Mouse (Mus musculus) liver, adult (tissue): Measurements from ENCODE around the gene Spata48.

Experiments used
- GATA4 ChIP-seq: IDR thresholded peaks from 2 replicates; pipeline ENCODE4 v1.6.1; 2014; ENCODE audit warnings: mild to moderate bottlenecking, low read length; ENCODE audit not compliant: insufficient replicate concordance

Gene Spata48

GRCm38 (mm10) chr11:11461635-11462560 lies at the start of gene Spata48, which contains the start of gene Zpbp:
Gene Spata48, plus strand, starts transcription at chr11:11462094.
Gene Zpbp, minus strand, starts transcription at chr11:11462408.
- no peak for TF ChIP-seq GATA4

GRCm38 (mm10) chr11:11414188-11414587 lies 47.7 kb upstream of the Spata48 start:
- TF ChIP-seq GATA4: no peak

- TF ChIP-seq GATA4: no peak
Measured at GRCm38 (mm10) chr11:11417356-11417755, 44.5 kb upstream of the Spata48 start.

GRCm38 (mm10) chr11:11455037-11455436 lies 6.9 kb upstream of the Spata48 start:
- TF ChIP-seq GATA4: no peak

- TF ChIP-seq GATA4: no peak
Measured at GRCm38 (mm10) chr11:11462561-11462890, 632 bp downstream of the Spata48 start.

GRCm38 (mm10) chr11:11468924-11469323 lies 7.0 kb downstream of the Spata48 start:
- TF ChIP-seq GATA4: no peak

- no peak for TF ChIP-seq GATA4
Measured at GRCm38 (mm10) chr11:11484378-11484777, 22.5 kb downstream of the Spata48 start.

- TF ChIP-seq GATA4: no peak
Measured at GRCm38 (mm10) chr11:11492044-11492443, 30.1 kb downstream of the Spata48 start.

GRCm38 (mm10) chr11:11495697-11496096 lies 33.8 kb downstream of the Spata48 start:
- TF ChIP-seq GATA4: no peak

GRCm38 (mm10) chr11:11499944-11500343 lies 38.0 kb downstream of the Spata48 start:
- no peak for TF ChIP-seq GATA4

- no peak for TF ChIP-seq GATA4
Measured at GRCm38 (mm10) chr11:11506187-11506586, 44.3 kb downstream of the Spata48 start.

GRCm38 (mm10) chr11:11509413-11509812 lies 47.5 kb downstream of the Spata48 start:
- TF ChIP-seq GATA4: no peak

- TF ChIP-seq GATA4: no peak
Measured at GRCm38 (mm10) chr11:11512056-11512455, 50.2 kb downstream of the Spata48 start.

GRCm38 (mm10) chr11:11513008-11513799 lies 51.3 kb downstream of the Spata48 start:
- no peak for TF ChIP-seq GATA4

GRCm38 (mm10) chr11:11514920-11515319 lies 53.0 kb downstream of the Spata48 start:
- TF ChIP-seq GATA4: no peak
